Mouse (Mus musculus) erythroblast, adult 5-6 weeks (primary cell): Measurements from ENCODE around the gene Ezh1. TPM values are rescaled to one million over a fixed set of nuclear protein-coding genes. Genes with fewer than 3 reads are reported as not detected.

Source experiments
- ATAC-seq: replicated peaks from 2 replicates; pipeline ENCODE4 v1.8.0; 2016; ENCODE audit warnings: moderate number of reproducible peaks, mild to moderate bottlenecking, moderate TSS enrichment, inconsistent platforms; ENCODE audit not compliant: poor library complexity, low FRiP score, severe bottlenecking
- total RNA-seq, 2 experiments: library from RNA; stranded (forward) in 1 of 2; stranded (reverse) in 1 of 2; fragments of 150-400 nt in 1 of 2; fragments of 200-764, 138-1000 nt in 1 of 2; gene quantifications; 2 replicates each; pipeline versions ENCODE4 v1.2.3 to v1.2.4; 2015 to 2017; ENCODE audit warnings: low replicate concordance in 2 of 2

Gene Ezh1
- total RNA-seq (2015; ENCODE audit: low replicate concordance) = 161 and 177 TPM in 2 replicates
- total RNA-seq (2017; ENCODE audit: low replicate concordance) = 208 and 251 TPM in 2 replicates

DNA sequence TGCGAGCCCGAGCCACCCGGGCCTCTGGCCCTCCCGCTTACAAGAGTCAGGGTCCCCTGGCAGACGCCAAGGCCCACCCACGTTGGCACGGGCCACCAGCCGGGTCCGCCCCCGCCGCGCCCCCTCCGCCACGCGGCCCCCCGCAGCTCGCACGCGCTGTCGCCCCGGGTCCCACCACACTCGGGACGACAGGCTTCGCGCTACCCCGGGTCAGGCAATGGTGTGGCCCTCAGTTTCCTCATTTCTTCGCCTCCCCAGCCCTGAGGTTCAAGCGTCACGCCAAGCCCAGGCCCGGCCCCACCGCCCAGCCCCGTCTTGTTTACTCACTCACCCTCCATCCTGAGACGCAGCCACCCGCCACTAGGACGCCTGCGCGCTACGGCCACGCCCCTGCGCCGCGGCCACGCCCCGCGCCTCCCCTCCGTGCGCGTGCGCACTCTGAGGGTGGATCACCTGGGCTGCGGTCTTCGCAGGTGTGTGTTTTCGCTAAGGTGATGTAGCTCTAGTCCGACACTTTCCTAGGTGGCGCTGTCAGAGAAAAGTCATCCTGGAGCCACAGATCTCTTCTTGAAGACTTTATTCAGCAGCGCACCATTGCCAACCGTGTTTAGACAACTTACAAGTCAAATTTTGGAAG is at the start of gene Ezh1:
Gene Ezh1, minus strand, starts transcription at position 399 of the 637 bp plus-strand sequence.
- peak; percentile 95 for ATAC-seq

DNA sequence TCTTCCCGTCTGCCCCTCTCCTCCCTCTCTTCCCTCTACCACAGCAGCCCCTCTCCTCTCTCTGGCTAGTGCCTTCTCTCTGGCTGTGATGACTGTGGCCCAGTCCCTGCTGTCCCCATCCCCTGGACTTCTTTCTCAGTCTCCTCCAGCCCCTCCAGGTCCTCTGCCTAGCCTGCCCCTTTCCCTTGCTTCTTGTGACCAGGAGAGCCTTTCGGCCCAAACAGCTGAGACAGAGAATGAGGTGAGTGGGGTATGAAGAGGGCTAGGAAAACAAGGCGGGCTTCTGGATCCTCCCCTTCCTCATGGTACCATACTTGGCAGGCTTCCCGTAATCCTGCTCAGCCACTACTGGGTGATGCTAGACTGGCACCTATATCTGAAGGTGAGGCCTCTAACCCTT is 49.0 kb upstream of the Ezh1 start:
- no peak for ATAC-seq

DNA sequence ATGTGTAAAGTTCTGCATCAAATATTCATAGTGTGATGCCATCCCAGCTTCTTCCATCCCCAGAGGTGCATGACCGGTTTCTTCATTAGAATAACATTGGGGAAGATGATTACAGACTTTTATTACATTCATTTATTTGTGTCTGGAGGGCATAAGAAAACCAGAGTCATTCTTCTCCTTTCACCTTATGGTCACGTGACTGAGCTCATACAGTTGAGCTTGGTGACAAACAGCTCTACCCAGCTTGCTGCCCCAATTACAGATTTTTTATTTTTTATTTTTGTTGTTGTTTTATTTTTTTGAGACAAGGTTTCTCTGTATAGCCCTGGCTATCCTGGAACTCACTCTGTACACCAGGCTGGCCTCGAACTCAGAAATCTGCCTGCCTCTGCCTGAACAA is 46.2 kb upstream of the Ezh1 start:
- ATAC-seq = no peak

DNA sequence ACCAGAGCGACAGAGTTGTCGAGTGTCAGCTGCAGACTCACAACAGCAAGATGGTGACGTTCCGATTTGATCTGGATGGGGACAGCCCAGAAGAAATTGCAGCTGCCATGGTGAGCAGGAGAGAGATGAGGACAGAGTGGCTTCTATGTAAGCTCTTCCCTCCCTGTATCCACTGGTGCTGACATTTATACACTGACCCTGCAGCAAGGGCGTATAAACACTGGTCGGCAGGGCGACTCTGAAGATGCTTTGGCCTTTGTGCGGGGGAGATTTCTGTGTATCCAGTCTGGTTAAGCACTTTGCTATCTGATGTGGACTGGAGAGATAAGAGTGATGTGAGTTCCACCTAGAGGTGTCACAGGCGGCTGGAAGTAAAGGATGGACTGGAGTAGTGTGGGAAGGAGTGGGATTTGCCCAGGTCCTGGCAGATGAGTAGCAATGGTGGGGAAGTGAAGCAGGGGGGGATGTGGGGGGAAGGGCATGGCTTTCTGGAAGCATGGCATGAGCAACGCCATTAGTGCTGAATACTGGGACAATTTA is 43.4 kb upstream of the Ezh1 start:
- ATAC-seq = no peak

DNA sequence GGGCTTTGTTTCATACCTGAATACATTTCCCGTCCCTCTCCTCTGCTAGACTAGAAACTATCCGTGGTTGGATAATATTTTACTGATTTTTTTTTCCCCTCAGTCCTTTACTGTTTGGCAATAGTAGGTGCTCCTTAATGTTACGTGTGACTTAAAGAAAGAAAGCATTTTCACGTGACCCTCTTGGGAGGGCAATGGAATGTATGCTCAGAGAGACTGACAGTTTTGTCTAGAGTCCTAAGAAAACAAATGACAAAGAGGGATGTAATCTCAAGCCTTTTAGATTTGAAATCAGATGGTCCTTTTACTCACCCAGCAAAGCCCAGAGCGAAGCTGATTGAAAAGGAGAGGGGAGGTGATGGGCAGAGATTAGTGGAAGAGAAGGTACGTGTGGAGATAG is 39.6 kb upstream of the Ezh1 start:
- ATAC-seq = no peak

DNA sequence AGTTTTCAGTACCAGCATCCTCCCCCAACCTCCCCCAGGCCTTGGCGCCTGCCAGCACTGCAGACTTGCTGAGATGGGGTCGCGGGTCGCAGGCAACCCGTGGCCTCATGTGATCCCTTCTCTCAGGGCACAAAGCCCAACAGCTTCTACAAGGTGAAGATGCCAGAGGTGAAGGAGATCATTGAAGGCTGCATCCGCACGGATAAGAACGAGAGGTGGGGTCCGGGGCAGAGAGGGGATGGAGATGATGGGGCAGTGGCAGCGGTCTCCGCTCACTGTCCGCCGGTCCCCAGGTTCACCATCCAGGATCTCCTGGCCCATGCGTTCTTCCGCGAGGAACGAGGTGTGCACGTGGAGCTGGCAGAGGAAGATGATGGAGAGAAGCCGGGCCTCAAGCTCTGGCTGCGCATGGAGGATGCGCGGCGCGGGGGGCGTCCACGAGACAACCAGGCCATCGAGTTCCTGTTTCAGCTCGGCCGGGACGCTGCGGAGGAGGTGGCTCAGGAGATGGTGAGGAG is 38.8 kb upstream of the Ezh1 start:
- no peak for ATAC-seq

DNA sequence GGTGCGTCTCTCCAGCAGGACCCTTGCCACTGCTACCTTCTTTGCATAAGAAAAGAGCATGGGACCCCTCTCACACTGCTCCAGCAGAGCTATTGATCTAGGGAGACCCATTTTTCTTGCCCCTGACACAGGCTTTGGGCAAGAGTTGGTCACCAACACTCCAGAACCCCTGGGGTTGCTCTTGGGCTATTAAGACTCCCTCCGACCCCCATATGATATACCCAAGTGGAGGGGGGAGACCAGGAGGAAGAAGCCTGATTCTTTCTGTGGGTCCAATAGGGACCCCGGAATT is 37.7 kb upstream of the Ezh1 start:
- no peak for ATAC-seq

DNA sequence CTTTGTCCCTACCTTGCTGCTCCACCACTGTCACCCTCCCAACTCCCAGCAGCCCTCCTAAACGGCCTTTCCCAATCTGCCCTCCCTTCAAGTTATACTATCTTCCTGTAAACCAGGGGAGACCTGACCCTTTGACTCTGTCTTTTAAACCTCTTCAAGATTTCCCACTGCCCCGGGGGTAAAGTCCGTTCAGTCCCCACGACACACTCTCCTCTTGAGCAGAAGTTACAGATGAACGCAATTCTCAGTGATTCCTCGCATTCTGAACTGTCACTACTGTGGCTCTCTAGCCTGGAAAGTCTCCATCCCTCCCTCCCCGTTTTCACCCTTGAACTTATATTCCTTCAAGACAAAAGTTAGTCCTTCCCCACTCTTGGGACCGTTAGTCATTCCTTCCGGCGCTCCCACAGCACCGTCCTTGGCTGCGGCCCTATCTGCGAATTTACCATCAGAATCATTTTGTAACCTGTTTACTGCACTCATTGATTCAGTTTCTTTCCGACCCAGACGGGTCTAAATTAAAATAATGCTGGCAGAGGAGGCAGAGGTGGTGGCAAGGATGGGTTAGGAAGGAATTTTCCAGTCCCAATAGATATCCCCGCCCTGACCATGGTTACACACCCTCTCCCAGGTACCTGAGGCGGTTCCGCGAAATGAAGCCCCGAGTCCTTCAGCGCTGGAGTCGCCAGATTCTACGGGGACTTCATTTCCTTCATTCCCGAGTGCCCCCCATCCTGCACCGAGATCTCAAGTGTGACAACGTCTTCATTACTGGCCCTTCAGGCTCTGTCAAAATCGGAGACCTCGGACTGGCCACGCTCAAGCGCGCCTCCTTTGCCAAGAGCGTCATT is 37.1 kb upstream of the Ezh1 start:
- no peak for ATAC-seq

DNA sequence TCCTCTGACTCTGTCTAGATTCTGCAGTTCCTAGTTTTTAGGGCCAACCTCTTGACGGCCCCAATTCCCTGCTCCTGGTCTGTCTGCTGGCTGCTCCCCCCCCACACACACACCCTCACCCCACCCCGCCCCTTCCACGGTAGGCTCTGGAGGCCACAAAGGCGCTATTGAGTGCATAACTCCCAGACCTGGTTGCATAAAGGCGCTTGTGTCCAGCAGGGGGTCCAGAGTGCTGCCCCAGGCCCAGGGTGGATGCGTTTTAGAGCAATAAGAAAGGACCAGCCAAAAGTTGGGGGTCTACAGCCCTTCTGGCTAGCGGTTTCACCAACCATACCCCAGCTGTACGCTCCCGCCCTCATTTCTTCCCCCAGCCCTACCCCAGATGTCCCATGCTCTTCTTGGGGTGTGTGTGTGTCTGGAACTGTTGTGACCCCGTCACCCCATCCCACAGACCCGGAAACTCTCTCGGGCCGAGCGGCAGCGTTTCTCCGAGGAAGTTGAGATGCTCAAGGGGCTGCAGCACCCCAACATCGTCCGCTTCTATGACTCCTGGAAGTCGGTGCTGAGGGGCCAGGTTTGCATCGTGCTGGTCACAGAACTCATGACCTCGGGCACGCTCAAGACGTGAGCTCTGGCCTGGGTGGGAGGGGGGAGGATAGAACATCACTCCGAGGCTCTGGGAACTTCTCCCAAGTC is 36.2 kb upstream of the Ezh1 start:
- ATAC-seq = no peak

DNA sequence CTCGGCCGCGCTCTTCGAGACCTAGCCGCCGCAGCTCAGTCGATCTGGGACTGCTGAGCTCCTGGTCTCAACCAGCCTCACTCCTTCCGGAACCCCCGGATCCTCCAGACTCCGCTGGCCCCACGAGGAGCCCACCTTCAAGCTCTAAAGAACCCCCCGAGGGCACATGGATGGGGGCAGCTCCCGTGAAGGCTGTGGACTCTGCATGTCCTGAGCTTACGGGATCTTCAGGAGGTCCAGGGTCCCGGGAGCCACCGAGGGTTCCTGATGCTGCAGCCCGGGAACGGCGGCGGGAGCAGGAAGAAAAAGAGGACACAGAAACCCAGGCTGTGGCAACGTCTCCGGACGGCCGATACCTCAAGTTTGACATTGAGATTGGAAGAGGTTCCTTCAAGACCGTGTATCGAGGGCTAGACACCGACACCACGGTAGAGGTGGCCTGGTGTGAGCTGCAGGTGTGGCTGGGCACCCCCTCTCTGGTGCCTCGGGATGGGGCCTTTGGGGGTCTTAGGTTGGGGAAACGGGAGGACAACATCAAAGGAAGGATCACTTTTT is 34.6 kb upstream of the Ezh1 start:
- ATAC-seq = peak; percentile 8; the same call in 1 of the 2 replicates

DNA sequence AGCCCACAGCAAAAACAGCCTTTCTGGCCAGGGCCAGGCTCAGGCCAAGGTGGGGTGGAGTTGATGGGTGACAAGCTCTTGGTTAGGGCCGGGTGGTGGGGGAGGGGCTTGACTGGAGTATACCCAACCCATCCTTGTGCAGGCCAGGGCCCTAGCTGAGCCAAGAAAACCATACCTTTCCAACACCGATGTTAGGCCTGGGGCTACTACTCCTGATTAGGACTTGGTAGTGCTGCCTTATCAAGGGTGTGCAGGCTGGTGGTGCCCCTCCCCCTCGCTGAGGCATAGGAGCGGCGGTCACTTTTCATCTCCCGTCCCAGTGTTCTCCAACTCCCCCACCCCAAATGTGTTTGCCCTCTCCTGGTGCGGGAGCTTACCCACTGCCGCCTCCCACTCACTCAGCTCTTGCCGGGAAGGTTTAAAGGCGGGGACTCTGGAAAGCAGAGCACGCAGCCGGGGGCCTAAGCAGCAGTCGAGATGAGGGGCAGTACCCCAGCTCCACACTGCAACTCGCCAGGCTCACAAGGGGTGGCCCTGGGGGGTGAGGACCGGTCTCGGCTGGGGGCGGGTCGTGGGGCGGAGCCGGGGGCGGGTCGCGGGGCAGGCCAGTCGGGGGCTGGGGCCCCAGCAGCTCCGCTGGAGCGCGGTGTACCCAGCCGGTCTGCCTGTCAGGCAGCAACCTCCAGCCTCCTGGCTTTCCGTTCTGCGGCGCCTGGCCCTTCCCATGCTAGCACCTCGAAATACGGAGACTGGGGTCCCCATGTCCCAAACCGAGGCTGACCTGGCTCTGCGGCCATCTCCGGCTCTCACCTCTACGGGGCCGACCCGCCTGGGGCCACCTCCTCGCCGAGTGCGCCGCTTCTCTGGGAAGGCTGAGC is 33.9 kb upstream of the Ezh1 start, which contains the start of gene Wnk4:
Gene Wnk4, plus strand, starts transcription at position 620 of the 878 bp plus-strand sequence.
- ATAC-seq = peak; percentile 89

DNA sequence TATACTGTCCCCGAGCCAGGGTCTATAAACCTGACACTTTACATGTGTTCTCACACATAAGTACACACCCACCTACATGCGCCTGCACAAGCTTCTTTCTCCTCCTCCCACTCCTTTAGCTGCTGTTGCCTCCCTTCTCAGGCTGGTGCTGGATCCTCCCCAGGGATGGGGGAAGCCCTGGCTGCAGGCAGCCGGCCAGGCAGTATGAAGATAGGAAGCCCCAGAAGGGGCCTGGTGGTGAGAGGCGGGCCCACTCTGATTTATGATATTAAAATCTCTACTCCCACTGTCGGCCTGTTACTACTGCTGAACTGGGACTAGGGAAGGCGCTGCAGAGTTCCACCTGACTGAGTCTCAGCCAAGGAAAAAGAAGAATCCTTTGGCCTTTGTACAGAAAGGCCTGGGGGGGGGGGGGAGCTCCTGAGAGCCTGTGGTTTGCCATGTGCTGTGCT is 33.0 kb upstream of the Ezh1 start:
- peak; percentile 31; the same call in 1 of the 2 replicates for ATAC-seq

DNA sequence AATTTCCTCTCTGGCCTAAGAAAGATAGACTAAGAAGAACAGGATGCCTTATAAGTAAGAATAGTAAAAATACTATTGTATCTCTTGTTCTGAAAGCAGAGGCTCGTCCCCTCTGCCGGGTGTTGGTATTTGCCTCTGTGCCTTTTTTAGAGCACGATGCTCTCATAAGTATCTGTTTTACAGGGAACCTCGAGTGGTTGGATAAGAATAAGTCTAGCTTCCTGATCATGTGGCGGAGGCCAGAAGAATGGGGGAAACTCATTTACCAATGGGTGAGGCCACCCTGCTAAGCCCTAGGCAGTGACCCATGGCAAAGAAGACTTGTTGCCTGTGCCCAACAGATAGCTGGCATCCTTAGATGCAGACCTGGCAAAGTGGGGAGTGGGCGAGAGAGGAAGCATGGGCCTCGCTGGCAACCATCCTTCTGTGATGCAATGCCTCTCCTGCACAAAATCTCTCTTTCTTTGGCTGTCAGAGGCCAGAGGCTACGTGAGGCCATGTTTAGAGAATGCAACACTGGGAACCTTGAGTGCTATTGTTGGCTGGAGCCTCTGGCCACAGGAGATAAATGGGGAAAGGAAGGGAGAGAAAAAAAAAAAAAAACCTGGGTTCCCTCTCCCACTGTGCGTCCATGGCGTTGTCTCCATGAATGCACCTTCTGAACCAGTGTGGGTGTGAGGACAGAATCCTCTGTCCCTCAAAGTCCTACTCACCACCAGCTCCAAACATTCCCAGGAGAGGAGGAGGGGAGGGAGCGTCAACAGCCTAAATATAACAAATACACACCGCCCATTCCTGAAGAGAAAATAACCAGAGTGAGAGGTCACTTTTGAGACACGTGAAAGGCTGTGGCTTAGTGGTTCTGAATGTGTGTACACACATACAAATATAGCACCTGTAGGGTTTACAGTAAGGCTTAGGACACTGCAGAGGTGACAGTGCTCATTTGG is 29.8 kb upstream of the Ezh1 start:
- ATAC-seq = no peak

DNA sequence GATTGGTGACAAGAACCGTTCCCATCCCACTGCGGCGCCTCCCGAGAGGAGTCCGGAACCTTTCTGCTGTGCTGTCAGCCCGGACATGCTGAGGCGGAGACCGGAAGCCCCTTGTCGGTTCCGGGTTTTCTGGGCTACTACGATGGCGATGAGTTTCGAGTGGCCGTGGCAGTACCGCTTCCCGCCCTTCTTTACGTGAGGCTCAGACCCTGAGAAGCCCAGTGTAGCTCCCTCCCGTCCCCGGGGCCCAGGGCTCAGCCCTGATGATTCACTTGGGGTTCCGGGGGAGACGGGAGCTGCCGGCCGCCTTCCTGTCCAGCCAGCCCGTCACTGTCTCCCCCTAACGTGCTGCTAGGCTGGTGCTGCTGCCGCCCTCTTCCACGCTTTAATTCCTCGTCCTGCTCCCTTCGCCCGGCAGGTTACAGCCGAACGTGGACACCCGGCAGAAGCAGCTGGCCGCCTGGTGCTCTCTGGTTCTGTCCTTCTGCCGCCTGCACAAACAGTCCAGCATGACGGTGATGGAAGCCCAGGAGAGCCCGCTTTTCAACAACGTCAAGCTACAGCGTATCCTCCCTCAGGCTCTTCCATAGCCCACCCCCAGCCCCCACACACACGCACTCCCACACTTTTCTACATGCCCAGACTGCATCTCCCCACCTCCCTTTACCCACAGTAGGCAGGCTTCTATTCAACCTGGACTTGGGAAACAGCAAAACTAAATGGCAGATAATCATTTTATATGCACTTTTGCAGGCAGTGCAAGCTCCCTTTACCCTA is 27.5 kb upstream of the Ezh1 start, which contains the start of gene Vps25:
Gene Vps25, plus strand, starts transcription at position 95 of the 777 bp plus-strand sequence.
- ATAC-seq = peak; percentile 93

DNA sequence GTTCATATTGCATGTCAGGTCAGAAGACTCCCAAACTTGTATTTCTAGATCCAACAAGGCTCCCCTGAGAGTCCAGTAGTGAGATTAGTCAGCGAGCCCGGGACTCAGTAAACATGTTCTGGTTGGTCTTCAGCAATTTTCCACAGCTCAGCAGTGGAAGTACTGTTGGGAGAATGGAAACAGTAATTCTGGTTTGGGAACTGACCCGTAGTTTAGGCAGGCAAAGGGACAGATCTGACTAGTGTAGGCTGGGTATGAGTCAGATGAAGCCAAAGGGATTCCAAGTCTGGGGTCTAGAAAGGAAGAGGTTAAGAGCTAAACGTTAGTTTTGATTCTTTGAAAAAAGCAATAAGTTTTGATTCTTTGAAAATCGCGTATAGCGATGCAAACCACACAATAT is 26.7 kb upstream of the Ezh1 start:
- peak; percentile 44 for ATAC-seq

DNA sequence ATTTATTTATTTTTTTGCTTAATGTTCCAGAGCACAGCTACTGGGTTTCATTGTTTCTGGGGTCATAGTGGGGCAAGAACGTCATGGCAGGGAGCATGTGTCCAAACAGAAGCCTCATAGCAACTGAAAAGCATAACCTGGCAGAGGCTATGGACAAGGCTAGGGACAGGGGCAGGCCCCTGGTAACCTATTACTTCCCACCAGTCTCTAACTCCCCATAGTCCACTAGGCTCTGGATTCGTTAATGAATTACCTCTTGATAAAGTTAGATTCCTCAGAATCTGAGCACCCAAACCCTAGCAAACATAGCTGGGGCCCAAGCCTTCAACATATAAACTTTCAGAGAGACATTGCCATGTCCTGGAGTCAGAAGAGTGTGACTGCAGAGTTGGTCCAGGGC is 24.8 kb upstream of the Ezh1 start:
- no peak for ATAC-seq
